Mouse (Mus musculus): ENCODE measurements around the gene Pdgfb. TPM values are rescaled to one million over a fixed set of nuclear protein-coding genes. Genes with fewer than 3 reads are reported as not detected.

The Pdgfb gene
- polyA plus RNA-seq, 1 experiment from 2014 or later = 8.4 TPM

DNA sequence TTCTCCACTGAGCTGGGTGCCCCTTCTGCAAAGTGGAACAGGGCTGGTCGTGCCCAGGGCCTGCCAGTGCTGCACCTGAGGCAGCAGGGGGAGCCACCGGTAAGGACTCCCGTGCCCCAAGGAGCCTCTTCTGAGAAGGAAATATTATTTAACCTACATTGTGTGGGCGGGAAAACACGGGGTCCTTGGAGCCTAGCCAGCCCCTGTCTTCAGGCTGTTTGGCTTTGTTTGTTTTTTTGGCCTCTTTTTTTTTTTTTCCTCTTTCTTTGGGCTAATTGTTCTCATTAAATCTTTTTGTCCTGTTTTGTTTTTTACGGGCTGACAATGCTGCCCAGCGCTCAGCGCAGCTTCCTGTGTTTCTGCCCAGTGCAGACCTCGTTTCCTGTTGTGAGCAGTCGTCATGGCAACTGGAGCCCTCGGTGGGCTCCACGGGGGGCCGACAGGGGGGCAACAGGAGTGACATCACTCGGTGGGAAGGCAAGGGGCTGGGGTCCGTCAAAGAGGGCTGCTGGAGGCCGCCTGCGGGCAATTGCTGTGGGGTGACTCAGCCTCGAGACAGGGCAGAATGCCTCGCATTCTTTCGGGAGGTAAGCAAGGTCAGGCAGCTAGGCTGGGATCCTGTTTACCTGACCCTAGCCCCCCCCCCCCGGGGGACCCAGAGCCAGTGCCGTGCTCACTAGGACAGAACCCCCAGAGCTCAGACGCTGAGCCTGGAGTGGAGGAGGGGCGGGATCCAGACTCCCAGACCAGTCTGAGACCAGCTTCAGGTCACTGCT, 64.3 kb downstream of the Pdgfb start:
- Histone ChIP-seq H3K36me3 (no peaks in the 10 kb centered on the region), H3K9me3 (no peaks in the 10 kb centered on the region), H3K4me2 (peak overlapping the region; percentile 54), H3K27ac (peak overlapping the region; percentile 76), H3K4me3 (peak overlapping the region; percentile 11), H3K9ac (no peak overlapping the region), H3K4me1 (peaks cover 43% of the 10 kb centered on the region), H3K27me3 (no peaks in the 10 kb centered on the region)
- WGBS = 3% methylated on average over 23 of the region's 24 CpGs
- ATAC-seq (ENCODE audit: borderline replicate concordance, extremely low read depth, low FRiP score, low TSS enrichment) = peak; percentile 52; the same call in 1 of the 2 replicates

DNA sequence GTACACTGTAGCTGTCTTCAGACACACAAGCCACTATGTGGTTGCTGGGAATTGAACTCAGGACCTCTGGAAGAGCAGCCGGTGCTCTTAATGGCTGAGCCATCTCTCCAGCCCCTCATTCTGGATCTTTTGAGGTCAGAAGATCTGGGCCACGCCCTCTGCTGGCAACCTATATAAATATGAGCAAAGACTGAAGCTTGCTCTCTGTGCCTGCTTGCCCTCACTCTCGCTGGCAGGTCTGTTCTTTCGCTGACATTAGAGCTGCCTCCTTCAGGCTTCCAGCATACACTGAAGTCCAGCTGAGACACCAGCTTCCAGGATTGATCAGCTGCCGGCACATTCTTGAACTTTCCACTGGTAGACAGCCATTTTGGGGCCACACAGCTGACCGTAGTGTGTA, 67.1 kb downstream of the Pdgfb start:
- no peaks in the 10 kb centered on the region for H3K27me3 ChIP-seq
- H3K4me1 ChIP-seq = peaks cover 33% of the 10 kb centered on the region
- H3K36me3 ChIP-seq = no peaks in the 10 kb centered on the region
- no peak overlapping the region for H3K4me3 ChIP-seq
- H3K27ac ChIP-seq = no peak overlapping the region
- WGBS = 47% methylated on average over 6 of the region's 6 CpGs
- no peak overlapping the region for H3K9ac ChIP-seq
- H3K4me2 ChIP-seq = no peak overlapping the region
- no peak for ATAC-seq (ENCODE audit: borderline replicate concordance, extremely low read depth, low FRiP score, low TSS enrichment)
- no peaks in the 10 kb centered on the region for H3K9me3 ChIP-seq

DNA sequence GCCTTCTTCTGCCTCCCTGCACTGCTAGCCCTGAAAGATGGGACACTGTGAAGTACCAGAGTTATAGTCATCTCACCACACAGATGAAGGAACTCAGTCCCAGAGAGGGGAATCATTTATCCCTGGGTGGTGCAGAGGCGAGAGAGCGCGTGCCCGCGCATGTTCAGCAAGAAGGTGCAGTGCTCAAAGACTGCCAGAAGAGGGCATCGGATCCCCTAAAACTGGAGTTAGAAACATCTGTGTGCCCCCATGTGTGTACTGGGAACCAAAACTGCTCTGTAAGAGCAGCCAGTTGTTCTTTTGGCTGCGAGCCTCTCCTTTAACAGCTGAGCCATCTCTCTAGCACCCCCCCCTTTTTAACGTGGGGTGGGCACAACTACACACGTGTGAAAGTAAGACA, 68.0 kb downstream of the Pdgfb start:
- no peak for ATAC-seq (ENCODE audit: borderline replicate concordance, extremely low read depth, low FRiP score, low TSS enrichment)
- no peak overlapping the region for H3K27ac ChIP-seq

GRCm38 (mm10) chr15:79946022-79946421, 68.8 kb downstream of the Pdgfb start:
- Histone ChIP-seq H3K9ac (no peak overlapping the region), H3K9me3 (no peaks in the 10 kb centered on the region), H3K36me3 (no peaks in the 10 kb centered on the region), H3K4me3 (no peak overlapping the region), H3K27me3 (no peaks in the 10 kb centered on the region), H3K4me2 (no peak overlapping the region), H3K27ac (no peak overlapping the region), H3K4me1 (peaks cover 17% of the 10 kb centered on the region)
- WGBS = 9% methylated on average over 4 of the region's 4 CpGs
- peak; percentile 52 for ATAC-seq (ENCODE audit: borderline replicate concordance, extremely low read depth, low FRiP score, low TSS enrichment)

More for the DNA sequence above, 68.0 kb downstream of the Pdgfb start:
- Histone ChIP-seq H3K4me3 (no peak overlapping the region), H3K36me3 (no peaks in the 10 kb centered on the region), H3K9me3 (no peaks in the 10 kb centered on the region), H3K27me3 (no peaks in the 10 kb centered on the region), H3K4me1 (peaks cover 24% of the 10 kb centered on the region), H3K4me2 (no peak overlapping the region), H3K9ac (no peak overlapping the region)
- WGBS = 57% methylated on average over 9 of the region's 9 CpGs

Small RNAs within 50 kb of the gene (microRNA-seq; reads per million reads assigned to microRNA genes)
- 4.1 reads per million, percentile 18 among the genes with 10 or more reads in this experiment for gene Mir7213

Other genes starting within 250 kb of the Pdgfb start
- 68.8 and 73.7 TPM in 2 replicates for gene Dnal4, start 237.1 kb downstream of the Pdgfb start, polyA plus RNA-seq (2015; fragmentation: Nextera tagmentation; extraction: Ambion mirVana)
- gene Nptxr, start 210.2 kb downstream of the Pdgfb start, polyA plus RNA-seq (2015; fragmentation: Nextera tagmentation; extraction: Ambion mirVana) = 2.8 and 3.4 TPM in 2 replicates
- gene Npcd, start 180.7 kb downstream of the Pdgfb start, polyA plus RNA-seq (2015; fragmentation: Nextera tagmentation; extraction: Ambion mirVana) = 0.55 TPM in 1 of 2 replicates, not detected in the other
- gene Cbx6, start 180.3 kb downstream of the Pdgfb start, polyA plus RNA-seq (2015; fragmentation: Nextera tagmentation; extraction: Ambion mirVana) = 72.9 and 73.8 TPM in 2 replicates
- gene Apobec3, start 123.3 kb downstream of the Pdgfb start, polyA plus RNA-seq (2015; fragmentation: Nextera tagmentation; extraction: Ambion mirVana) = 30.0 and 38.5 TPM in 2 replicates
- gene Cbx7, start 43.9 kb downstream of the Pdgfb start, polyA plus RNA-seq (2015; fragmentation: Nextera tagmentation; extraction: Ambion mirVana) = 2.4 and 2.8 TPM in 2 replicates
- gene Syngr1, start 76.4 kb upstream of the Pdgfb start, polyA plus RNA-seq (2015; fragmentation: Nextera tagmentation; extraction: Ambion mirVana) = 18.8 and 20.6 TPM in 2 replicates
- gene Rpl3, start 76.9 kb upstream of the Pdgfb start, polyA plus RNA-seq (2015; fragmentation: Nextera tagmentation; extraction: Ambion mirVana) = 1,053 and 1,095 TPM in 2 replicates
- gene Tab1, start 118.2 kb upstream of the Pdgfb start, polyA plus RNA-seq (2015; fragmentation: Nextera tagmentation; extraction: Ambion mirVana) = 33.0 and 34.6 TPM in 2 replicates
- 4.9 and 5.2 TPM in 2 replicates for gene Mgat3, start 158.7 kb upstream of the Pdgfb start, polyA plus RNA-seq (2015; fragmentation: Nextera tagmentation; extraction: Ambion mirVana)
- gene Mief1, start 219.0 kb upstream of the Pdgfb start, polyA plus RNA-seq (2015; fragmentation: Nextera tagmentation; extraction: Ambion mirVana) = 28.4 and 28.9 TPM in 2 replicates
- gene AC140267.1, start 220.9 kb upstream of the Pdgfb start, polyA plus RNA-seq (2015; fragmentation: Nextera tagmentation; extraction: Ambion mirVana) = not detected in 2 replicates
- gene Atf4, start 240.2 kb upstream of the Pdgfb start, polyA plus RNA-seq (2015; fragmentation: Nextera tagmentation; extraction: Ambion mirVana) = 121 and 124 TPM in 2 replicates
- gene Rps19bp1, start 249.3 kb upstream of the Pdgfb start, polyA plus RNA-seq (2015; fragmentation: Nextera tagmentation; extraction: Ambion mirVana) = 47.1 and 51.8 TPM in 2 replicates